Mouse (Mus musculus) E14TG2a.4 (cell line): ENCODE results near the gene Lcor.

Source experiments
- H3K27me3 ChIP-seq: 2 replicates; pipeline ENCODE4 v1.6.1; 2014; ENCODE audit warnings: low read length, control low read depth; ENCODE audit not compliant: insufficient read depth
- H3K36me3 ChIP-seq: 2 replicates; pipeline ENCODE4 v1.6.1; 2014; ENCODE audit warnings: low read length, control low read depth; ENCODE audit not compliant: insufficient read depth
- H3K4me1 ChIP-seq: replicated peaks from 2 replicates; pipeline ENCODE4 v1.6.1; 2014; ENCODE audit warnings: low read depth, low read length, control low read depth
- H3K4me3 ChIP-seq: replicated peaks from 2 replicates; pipeline ENCODE4 v1.5.1; 2014; ENCODE audit warnings: mild to moderate bottlenecking, low read length
- H3K9me3 ChIP-seq: 2 replicates; pipeline ENCODE4 v1.6.1; 2014; ENCODE audit warnings: low read length, control low read depth
- CTCF ChIP-seq: conservative IDR thresholded peaks from 2 replicates; pipeline ENCODE4 v1.5.1; 2014; ENCODE audit warnings: low read length
- NANOG ChIP-seq: IDR thresholded peaks from 2 replicates; pipeline ENCODE4 v1.6.1; 2014; ENCODE audit warnings: borderline replicate concordance, low read length, mixed read lengths
- POU5F1 ChIP-seq: IDR thresholded peaks from 2 replicates; pipeline ENCODE4 v1.6.1; 2014; ENCODE audit warnings: low read length, borderline replicate concordance

Gene Lcor

DNA sequence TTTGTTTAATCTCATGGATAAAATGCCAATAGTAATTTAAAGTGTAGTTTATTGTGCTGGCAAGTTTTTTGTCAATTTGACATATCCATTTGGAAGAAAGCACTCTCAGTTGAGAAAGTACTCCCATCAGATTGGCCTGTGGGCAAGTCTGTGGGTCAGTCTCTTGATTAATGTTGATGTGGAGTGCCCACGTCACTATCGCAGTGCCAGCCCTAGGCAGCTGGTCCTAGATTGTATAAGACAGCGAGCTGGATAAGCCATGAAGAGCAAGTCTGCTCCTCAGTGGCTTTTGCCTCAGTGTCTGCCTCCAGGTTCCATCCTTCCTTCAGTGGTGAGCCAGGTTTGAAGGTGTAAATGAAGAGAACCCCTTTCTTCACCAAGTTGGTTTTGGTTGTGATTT is 34.6 kb downstream of the Lcor start:
- Histone ChIP-seq H3K36me3 (no peaks in the 10 kb centered on the region), H3K4me3 (no peak overlapping the region), H3K4me1 (peaks cover 28% of the 10 kb centered on the region), H3K27me3 (no peaks in the 10 kb centered on the region), H3K9me3 (no peaks in the 10 kb centered on the region)
- TF ChIP-seq NANOG (no peak), CTCF (no peak), POU5F1 (no peak)

GRCm38 (mm10) chr19:41519121-41519520 is 36.7 kb downstream of the Lcor start:
- Histone ChIP-seq H3K27me3 (no peaks in the 10 kb centered on the region), H3K4me1 (peaks cover 49% of the 10 kb centered on the region), H3K4me3 (no peak overlapping the region), H3K9me3 (no peaks in the 10 kb centered on the region), H3K36me3 (no peaks in the 10 kb centered on the region)
- no peak for TF ChIP-seq NANOG
- TF ChIP-seq CTCF: no peak
- no peak for TF ChIP-seq POU5F1

DNA sequence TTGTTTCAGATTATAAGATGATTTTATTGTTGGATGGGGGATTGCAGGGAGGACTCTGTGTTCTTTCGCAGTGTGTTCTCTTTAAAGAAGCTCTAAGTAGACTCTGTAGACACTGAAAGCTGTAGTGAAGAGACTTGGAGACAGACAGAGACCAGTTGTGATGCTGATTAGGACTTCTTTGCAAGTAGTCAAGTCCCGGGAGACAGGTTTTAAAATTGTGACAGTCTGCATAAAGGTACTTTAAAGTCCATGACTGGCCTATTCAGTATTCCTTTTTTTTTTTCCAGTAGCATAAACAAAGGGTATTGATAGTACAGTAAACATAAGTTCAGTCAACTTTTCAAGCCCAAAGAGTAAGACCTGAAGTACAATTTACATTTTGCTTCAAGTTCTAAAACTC is 39.8 kb downstream of the Lcor start:
- no peak overlapping the region for H3K4me3 ChIP-seq
- H3K27me3 ChIP-seq: no peaks in the 10 kb centered on the region
- peaks cover 49% of the 10 kb centered on the region for H3K4me1 ChIP-seq
- TF ChIP-seq NANOG (peak; percentile 65; the same call in 1 of the 2 replicates), CTCF (no peak), POU5F1 (peak; percentile 32; the same call in 1 of the 2 replicates)
- no peaks in the 10 kb centered on the region for H3K36me3 ChIP-seq
- no peaks in the 10 kb centered on the region for H3K9me3 ChIP-seq

DNA sequence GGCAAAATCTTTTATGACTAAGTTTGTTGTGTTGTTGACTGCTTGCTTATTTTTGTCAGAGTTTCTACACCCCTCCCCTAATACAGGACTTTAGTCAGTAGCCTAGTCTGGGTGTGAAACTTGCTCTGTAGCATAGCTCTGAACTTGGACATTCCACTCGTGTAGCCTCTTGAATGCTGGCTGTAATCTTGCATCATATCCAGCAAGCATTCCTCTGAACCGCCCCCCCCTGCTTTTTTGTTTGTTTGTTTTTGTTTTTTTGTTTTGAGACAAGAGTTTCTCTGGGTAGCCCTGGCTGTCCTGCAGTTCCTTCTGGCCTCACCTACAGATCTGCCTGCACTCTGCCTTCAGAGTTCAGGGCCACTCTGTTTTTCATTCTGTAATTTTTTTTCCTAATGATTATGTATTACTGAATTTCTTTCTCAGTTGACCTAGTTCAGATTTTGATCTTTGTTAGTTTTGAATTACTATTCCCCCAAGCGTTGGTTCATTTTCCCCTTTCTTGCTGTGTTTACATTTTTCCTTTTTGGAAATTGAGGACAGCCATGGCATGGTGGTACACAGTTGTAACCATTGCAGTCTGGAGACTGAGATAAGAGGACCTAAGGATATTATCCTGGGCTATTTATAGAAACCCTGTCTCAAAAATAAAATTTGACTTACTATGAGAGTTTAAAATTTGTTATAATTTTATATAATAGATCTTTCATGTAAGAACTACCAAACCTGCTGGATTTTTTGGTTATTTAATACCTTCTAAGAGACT is 41.5 kb downstream of the Lcor start:
- Histone ChIP-seq H3K4me1 (peaks cover 48% of the 10 kb centered on the region), H3K27me3 (no peaks in the 10 kb centered on the region), H3K36me3 (no peaks in the 10 kb centered on the region), H3K4me3 (no peak overlapping the region), H3K9me3 (no peaks in the 10 kb centered on the region)
- no peak for TF ChIP-seq CTCF

- no peak for TF ChIP-seq NANOG
- no peak for TF ChIP-seq CTCF
- no peak for TF ChIP-seq POU5F1
- Histone ChIP-seq H3K36me3 (no peaks in the 10 kb centered on the region), H3K4me3 (no peak overlapping the region), H3K9me3 (no peaks in the 10 kb centered on the region), H3K4me1 (peaks cover 5% of the 10 kb centered on the region), H3K27me3 (no peaks in the 10 kb centered on the region)
Measured at GRCm38 (mm10) chr19:41529169-41529568, 46.7 kb downstream of the Lcor start.

- no peaks in the 10 kb centered on the region for H3K36me3 ChIP-seq
- no peaks in the 10 kb centered on the region for H3K9me3 ChIP-seq
- no peak overlapping the region for H3K4me3 ChIP-seq
- H3K27me3 ChIP-seq: no peaks in the 10 kb centered on the region
- TF ChIP-seq CTCF: no peak
- TF ChIP-seq POU5F1: no peak
- no peak for TF ChIP-seq NANOG
- no peaks in the 10 kb centered on the region; the same call in 1 of the 2 replicates for H3K4me1 ChIP-seq
Measured at GRCm38 (mm10) chr19:41534021-41534420, 51.6 kb downstream of the Lcor start.

DNA sequence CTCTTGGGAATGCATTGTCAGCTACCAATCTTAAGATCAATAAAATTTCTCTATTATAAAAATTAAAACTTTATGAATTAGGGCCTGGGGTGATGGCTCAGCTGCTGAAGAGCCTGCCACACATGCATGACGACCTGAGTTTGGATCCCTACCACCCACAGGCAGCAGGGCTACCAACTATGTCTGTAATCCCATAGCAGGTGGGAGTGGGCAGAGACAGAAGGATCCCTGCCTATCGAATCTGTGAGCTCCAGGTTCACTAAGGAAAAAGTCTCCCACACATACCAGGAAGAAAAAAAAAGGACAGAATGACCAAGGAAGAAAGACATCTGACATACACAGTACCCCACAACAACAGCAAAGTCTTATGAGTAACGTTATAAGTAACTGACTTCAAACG is 74.5 kb downstream of the Lcor start:
- TF ChIP-seq CTCF: no peak
- H3K4me3 ChIP-seq: no peak overlapping the region
- H3K9me3 ChIP-seq: no peaks in the 10 kb centered on the region
- H3K4me1 ChIP-seq: no peaks in the 10 kb centered on the region
- H3K27me3 ChIP-seq: no peaks in the 10 kb centered on the region
- H3K36me3 ChIP-seq: peaks cover 56% of the 10 kb centered on the region

DNA sequence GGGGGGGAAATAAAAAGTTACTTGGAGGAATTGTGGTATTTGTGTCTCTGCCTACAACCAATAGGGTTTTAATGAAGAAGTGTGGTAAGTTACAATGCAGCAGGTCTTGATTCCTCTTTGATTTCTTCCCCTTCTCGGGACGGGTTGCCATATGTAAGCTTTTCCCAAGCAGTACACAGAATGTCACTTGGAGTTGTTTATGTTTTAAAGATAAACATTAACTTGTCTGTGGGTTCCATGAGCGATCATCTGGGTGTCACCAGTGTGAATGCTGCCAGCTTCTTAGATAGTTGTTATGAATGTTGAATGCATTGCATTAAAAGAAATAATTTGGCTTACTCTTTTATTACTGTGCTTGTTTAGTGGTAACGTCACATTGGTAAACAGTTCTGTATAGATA is 75.1 kb downstream of the Lcor start:
- Histone ChIP-seq H3K4me3 (no peak overlapping the region), H3K9me3 (no peaks in the 10 kb centered on the region), H3K4me1 (no peaks in the 10 kb centered on the region), H3K27me3 (no peaks in the 10 kb centered on the region), H3K36me3 (peaks cover 53% of the 10 kb centered on the region)
- no peak for TF ChIP-seq NANOG
- TF ChIP-seq POU5F1: no peak
- no peak for TF ChIP-seq CTCF

DNA sequence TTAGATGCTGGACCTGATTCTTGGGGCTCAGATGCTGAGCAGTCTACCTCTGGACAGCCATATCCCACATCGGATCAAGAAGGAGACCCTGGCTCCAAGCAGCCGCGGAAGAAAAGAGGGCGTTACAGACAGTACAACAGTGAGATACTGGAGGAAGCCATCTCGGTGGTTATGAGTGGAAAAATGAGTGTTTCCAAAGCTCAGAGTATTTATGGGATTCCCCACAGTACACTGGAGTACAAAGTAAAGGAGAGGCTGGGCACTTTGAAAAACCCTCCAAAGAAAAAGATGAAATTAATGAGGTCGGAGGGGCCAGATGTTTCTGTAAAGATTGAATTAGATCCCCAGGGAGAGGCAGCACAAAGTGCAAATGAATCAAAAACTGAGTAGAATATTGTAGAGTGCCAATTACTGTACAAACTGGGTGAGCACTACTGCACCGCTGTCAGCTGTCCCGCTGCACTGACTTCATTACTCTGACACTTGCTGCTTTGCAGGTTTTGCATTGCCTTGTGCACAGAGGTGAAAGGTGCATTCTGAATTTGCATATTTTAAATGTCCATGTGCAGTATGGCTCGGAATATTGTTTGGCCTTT is 76.6 kb downstream of the Lcor start:
- no peak overlapping the region for H3K4me3 ChIP-seq
- TF ChIP-seq NANOG: no peak
- TF ChIP-seq POU5F1: no peak
- no peak for TF ChIP-seq CTCF
- H3K4me1 ChIP-seq: no peaks in the 10 kb centered on the region
- no peaks in the 10 kb centered on the region for H3K9me3 ChIP-seq
- H3K36me3 ChIP-seq: peaks cover 45% of the 10 kb centered on the region
- no peaks in the 10 kb centered on the region for H3K27me3 ChIP-seq
